Mouse (Mus musculus) T-helper 2 cell (primary cell): ENCODE results near the gene Zbtb20.

Experiments
- in situ Hi-C: fragments of 300-600 bp; cut with MboI, MseI; formaldehyde crosslinking; loops from one replicate; pipeline ENCODE4 v1.15.1; 2025; ENCODE audit warnings: high pct_unique_total_duplicates

The Zbtb20 gene

DNA sequence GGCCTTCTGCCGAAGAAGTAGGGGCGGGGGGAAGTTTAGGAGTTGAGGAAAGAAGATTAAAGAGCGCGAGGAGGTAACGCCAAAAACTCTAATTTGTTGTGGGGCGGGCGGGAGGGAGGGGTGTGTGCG, at the start of gene Zbtb20:
Gene Zbtb20, plus strand, starts transcription at position 30 of the 129 bp plus-strand sequence.
- in situ Hi-C loops: loop anchor here (25.0 kb wide), 1 partner anchor 812 kb away; no protein-coding TSS in a partner anchor

DNA sequence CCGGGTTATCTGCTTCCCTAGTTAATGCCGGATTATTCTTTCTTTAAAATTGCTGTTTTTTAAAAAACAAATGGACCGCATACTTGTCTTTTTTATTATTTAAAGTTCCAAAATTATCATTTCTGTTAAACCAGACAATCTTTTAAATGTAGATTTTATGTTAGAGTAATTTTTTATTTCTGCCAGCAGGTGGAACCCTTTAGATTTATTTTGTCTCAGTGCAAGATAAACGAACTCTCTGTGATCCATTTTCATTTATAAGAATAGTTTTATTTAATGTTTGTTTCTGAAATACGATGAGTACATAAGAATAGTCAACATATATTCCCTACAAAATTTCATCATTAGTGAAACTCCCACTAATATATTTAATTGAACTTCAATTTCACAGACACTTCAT, 39.7 kb upstream of the Zbtb20 start:
- in situ Hi-C loops: loop anchor here (10.0 kb wide), 1 partner anchor 79 kb away; no protein-coding TSS in a partner anchor

DNA sequence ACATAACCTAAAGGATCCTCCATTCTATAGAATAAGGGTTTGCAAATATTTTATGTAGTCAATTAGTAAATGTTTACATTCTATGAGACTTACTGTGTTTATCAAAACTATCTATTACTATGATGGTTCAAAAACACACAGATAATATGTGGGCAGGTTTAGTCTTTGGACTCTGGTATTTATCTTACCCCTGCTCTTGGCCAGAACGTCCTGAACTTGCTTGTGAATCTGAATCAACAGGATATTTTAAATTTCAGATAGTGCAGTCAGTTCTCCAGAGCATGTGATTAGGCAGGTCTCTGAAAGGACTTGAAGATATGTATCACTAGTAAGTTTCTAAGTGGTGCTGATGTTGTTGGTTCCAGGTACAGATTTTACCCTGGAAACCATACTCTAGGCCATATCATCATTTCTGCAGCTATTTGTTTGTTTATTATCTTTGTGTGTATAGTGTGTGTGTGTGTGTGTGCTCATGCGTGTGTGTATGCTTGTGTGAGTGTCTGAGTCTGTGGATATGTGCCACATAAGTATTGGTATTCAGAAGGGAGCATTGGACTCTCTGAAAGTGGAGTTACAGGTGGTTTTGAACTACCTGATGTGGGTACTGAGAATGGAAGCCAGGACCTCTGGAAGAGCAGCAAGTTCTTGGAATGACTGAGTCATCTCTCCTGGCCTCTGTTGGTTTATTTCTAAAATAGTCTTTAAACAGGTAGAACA, 39.1 kb upstream of the Zbtb20 start:
- in situ Hi-C loops: loop anchor here (10.0 kb wide), 1 partner anchor 78 kb away; no protein-coding TSS in a partner anchor

DNA sequence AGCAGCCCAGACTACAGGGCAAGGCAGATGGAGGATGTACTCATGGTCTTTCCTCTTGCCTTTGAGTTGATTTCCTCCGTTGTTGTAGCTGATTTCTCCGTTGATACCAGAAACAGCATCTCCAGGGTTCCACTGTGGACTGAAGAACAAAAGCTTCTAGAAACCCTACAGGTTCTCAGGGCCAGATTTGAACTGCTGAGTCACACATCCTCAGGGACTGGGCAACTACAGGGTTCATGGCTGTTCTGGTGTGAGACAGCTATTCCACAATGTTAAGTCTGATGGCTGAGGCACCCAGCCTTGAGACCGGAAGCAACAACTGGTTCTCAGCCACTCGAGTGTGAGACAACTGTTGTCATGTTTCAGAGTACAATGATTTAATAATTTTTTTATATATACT, 37.5 kb upstream of the Zbtb20 start:
- in situ Hi-C loops: loop anchor here (10.0 kb wide), 1 partner anchor 77 kb away; no protein-coding TSS in a partner anchor

DNA sequence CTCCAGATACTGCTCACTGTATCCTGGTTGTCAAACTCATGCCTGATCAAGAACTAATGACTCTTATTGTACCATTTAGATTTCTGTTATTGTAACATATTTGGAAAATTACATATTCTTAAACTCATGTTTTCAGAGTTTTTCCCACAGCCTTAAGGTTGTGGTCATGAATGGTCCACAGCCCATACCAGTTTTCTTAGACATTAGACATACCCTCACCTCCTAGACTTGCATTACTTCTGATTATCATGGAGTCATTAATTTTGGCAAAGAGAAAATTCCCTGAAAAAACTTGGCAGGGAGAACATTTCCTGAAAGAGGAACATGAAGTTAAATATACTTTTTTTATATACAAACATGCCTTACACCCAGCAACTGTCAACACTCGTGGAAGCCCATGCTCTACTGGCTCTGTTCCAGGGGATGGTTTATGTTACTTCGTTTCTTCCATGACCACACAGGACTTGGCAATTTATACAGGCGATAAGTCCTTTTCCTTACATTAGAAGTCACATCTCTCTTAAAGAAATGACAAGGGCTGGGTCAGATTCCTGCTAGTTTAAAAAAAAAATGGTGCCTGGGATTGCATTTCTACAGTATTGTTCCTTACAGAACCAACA, 18.0 kb upstream of the Zbtb20 start:
- in situ Hi-C loops: no loop called here

DNA sequence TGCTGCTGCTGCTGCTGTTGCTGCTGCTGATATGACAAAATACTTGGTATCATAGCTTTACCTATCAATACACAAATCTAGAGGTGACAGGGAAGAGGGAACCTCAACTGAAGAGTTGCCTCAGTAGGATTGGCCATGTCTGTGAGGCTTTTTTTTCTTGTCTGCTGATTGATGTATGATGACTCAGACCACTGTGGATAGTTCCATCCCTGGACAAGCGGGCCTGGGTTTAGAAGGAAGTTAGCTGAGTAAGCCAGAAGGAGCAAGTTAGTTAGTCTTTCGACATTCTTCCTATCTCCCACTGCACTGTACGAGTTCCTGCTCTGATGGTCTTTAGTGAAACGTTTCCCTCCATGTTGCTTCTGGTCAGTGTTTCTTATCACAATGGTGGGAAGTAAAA, 16.4 kb upstream of the Zbtb20 start:
- in situ Hi-C loops: no loop called here

DNA sequence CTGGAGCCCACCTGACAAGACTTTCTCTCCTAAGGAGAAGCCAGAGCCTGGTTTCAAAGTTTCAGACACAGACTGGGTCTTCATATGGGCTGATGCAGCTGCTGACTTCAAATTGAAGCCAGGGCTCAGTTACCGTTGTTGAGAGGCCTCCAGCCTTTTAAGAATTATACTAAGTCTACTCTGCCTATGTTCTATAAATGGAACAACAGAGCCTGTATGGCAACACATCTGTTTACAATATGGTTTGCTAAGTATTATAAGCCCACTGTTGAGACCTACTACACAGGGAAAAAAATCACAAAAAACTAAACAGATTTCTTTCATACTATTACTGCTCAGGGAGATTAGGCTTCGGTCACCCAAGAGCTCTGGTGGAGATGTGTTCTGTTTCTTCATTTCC, 12.4 kb upstream of the Zbtb20 start:
- in situ Hi-C loops: no loop called here

DNA sequence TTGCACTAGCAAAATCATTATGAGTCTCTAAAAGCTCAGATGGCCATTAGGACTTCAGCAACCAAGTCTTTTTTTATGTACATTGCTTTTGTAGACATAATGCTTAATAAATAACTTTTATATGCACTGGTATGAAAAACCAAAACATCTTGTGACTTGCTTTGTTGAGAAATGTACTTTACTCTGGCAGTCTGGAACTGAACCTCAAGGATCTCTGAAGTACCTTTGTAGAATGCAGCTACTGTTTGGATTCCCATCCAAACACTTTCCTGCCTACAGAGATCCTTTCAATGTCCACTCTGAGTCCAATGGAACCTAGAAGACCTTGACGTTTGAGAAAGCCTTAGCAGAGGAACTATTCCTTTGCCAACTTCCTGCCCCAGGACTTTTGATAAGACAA, 9.6 kb upstream of the Zbtb20 start:
- in situ Hi-C loops: no loop called here

DNA sequence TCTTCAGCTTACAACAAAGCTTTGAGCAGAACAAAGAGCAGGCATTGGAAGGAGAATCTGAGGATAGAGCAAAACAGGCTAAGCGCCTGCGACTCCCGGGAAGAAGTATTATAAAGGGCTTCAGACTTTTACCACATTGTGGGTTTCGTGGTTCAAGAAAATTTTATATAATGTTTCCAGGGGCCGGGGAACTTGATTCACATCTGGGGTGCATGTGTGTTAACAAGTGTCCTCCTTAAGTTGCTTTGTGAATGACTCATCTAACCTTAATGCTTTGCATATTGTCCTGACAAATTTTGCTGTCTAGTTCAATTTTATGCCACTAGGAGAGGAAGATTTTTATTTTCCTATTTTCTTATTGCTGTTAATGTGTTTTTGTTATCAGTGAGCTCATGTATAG, 3.6 kb upstream of the Zbtb20 start:
- in situ Hi-C loops: no loop called here

DNA sequence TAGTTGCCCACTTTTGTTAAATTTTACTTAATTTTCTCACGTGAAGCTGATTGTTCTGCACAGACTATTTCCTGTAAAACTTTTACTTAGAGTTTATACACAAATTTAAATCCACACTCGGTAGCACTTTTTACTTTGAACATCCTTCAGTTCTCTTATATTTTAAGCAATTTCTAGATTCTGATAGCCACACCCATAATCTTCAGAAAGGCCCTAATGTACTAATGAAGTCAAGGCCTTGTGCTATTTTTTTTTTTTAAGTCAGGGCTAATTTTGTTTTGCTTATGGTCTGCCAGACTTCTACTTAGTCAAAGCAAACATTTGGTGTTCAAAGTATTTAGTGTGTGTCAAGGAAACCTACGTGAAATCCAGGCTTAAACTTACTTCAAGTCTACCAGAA, 1.7 kb upstream of the Zbtb20 start:
- in situ Hi-C loops: no loop called here

DNA sequence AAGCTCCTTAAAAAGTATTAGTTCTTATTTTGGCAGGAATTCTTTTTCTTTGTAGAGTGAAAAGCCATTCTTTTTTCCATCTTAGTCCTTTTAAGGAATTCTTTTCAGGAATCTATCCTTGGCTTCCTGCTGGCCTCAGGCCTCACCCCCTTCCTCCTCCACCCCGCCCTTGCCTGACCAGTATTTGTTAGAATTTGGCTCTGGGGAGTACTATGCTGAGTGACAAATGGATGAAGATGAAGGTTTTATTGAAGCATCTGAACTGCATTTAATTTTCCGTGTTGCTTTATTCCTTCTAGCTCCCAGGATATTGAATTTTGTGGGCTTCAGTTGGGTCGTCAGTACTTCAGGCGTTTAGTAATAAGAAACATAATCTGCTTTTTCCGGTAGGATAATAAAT, 1.2 kb upstream of the Zbtb20 start:
- in situ Hi-C loops: no loop called here

DNA sequence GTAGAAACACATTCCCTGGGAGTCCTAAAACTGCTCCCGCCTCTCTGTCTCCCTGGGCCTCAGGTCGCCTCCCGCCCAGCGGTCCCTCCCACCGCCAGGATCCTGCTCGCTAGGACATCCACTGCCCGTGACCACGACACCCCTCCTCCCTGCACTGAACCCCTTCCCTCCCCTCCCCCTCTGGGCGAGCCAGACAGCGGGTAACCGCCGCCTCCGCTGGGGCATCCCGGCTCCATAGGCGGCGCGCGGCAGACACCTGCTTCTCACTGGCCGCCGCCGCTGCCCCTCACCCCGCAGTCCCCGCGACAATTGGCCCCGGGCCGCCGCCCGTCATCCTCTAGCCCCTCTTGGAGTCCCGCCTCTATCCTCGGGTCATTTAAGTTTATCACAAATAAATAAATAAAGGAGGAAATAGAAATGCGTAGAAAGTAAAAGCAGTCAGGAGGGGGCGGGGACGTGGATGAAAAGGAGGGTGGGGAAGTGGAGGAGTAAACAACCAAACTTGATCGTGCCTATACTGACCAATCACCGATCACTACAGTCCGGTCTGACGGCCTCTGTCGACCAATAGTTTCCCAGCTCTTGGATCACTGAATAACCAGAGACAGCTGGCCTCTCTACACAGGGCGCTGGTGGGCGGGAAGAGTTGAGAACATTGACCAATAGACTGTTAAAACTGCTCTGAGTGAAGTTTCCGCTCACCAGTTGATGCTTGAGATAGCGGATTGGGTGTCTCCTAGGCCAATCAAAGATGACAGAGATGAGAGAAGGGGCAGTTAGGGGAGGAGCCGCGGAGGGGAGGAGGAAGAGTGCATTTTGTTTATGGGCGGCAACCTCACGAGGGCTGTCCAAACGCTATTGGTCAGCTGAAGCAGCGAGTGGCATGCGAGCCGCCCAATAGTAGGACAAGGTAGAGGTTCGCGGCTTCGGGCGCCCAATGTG, 500 bp upstream of the Zbtb20 start:
- in situ Hi-C loops: loop anchor here (25.0 kb wide), 1 partner anchor 812 kb away; no protein-coding TSS in a partner anchor

DNA sequence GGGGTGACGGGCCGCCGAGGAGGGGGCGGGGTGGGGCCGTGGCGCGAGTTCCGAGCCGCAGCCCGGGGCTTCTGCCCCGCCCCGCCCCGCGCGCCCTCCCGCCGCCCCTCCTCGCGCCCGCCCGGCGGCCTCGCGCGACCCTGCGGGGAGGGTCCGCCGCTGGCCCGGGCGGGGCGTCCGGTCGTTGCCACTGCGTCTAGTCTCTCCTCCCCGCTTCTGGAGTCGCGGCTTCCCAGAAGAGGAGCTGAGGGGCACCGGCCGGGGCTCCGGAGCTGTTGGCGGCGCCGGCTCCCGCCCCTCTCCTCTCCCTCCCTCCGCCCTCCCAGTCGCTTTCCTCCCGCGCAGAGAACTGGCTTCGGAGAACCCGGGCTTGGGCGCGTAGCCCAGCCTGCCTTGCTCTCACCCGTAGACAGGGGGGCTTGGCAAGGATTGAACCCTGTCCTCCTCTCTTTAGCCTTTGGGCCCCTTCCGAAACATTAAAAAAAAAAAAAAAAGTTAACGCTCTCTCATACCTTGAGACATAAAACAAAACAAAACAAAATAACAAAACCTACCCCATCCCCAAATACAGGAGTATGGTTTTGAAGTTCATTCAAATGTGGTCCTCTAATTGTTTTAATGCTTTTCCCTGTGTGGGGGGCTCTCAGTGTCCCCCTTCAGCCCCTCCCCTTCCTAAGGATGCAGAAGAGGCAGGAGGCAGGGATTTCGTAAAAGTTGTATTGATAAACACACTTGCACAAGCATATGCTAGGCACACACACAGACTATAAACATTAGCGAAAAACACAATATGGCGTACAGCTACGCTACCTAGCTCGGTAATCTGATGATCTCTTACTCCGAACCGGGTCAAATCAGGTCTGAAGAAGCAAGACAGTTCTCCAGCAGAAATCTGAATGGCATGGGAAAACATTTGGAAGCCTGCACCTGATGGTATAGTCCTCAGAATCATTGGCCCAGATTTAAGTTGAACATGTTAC, 630 bp downstream of the Zbtb20 start:
- in situ Hi-C loops: loop anchor here (25.0 kb wide), 1 partner anchor 811 kb away; no protein-coding TSS in a partner anchor

DNA sequence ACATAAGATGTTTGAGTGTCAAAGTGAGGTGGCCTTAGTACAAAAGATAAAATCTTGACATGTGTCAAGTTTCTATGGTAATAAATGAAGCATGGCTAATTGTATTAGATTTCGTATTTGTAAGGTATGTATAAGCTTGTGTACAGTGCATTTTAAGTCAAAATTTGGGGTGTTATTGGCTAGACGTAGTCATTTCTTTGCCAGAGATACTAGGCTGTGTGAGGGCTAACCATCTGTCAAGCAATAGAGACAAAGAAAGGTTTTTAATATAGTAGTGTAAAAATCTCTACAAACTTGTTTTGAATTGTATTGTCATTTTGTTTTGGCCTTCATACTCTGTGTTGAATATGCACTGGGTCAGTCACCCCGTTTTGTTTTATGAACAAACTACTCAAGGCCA, 4.4 kb downstream of the Zbtb20 start:
- in situ Hi-C loops: loop anchor here (25.0 kb wide), 1 partner anchor 807 kb away; no protein-coding TSS in a partner anchor

DNA sequence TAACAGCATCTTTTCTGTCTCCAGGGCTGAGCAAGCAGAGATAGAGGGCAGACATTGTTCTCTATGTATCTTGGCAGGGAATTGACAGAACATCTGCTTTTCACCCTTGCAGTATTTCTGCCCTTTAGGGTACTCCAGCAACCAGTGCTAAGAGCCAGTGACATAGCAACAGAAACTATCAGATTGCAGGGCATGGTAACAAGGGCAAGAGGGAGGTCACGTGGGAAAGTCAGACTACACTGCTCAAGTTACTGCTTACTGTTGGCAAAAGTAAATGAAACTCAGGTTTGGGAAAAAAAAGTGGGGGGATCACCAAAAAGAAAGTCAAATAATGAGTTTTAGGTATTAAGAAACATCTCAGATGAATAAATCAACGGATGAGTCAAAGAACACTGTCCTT, 9.9 kb downstream of the Zbtb20 start:
- in situ Hi-C loops: loop anchor here (25.0 kb wide), 1 partner anchor 802 kb away; no protein-coding TSS in a partner anchor

DNA sequence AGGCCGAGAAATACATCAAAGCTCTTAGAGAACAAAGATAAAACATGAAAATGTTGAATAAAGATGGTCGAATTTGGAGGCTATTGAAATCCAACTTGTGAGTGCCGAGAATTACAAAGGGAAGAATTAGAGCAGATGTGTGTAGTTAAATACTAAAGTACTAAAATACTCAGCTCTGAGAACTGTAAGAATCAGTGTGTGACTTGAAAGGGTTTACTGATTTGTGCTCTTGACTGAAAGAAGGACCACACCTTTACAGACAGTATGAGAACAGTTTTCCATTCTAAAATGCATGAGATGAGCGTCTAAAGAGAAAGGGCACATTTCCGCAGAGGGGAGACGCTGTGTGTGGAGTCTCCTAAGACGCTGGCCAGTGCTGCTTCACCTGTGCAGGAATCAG, 10.3 kb downstream of the Zbtb20 start:
- in situ Hi-C loops: loop anchor here (25.0 kb wide), 1 partner anchor 801 kb away; no protein-coding TSS in a partner anchor

DNA sequence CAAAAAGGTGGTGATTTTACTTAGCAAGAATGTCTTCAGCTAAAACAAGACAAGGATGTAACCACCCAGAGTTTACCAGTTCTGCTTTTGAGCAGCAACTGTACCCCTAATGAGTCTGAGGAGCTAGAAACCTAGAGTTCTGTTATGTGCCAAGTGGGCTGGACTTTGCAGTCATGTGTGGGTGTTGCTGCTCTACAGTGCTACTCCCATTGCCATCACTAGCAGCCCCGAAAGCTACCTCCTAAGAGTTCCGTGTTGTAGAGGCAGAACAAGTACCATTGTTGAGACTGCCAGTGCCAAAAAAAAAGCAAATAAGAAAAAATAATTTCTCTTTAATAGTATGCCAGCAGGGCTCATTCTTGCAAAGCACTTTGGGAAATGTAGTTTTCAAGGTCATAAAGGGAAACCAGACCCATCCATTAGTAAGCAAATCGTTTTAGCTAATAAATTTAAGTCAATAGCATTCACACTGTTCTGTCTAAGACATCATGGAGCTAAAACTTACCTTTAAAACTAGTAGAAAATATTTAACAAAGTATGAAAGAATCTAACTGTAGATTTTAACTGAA, 21.5 kb downstream of the Zbtb20 start:
- in situ Hi-C loops: loop anchor here (25.0 kb wide), 1 partner anchor 790 kb away; no protein-coding TSS in a partner anchor

DNA sequence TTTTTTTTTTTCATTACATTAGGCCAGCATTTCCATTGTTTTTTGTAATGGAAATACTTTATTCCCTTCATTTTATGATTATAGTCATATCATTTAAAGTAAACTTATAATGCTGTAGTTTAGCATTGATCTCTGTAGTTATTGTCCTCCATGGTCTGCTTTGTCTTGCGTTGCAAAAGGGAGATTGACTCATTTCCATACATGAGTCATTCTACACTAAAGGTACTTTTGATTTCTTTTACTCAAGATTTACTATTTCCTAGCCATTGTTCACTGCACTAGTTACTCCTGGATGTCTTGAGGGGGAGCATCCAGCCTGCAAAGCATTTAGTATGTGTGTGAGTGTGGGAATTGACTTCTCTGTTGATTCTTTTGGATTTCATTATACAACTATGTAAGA, 24.6 kb downstream of the Zbtb20 start:
- in situ Hi-C loops: no loop called here

DNA sequence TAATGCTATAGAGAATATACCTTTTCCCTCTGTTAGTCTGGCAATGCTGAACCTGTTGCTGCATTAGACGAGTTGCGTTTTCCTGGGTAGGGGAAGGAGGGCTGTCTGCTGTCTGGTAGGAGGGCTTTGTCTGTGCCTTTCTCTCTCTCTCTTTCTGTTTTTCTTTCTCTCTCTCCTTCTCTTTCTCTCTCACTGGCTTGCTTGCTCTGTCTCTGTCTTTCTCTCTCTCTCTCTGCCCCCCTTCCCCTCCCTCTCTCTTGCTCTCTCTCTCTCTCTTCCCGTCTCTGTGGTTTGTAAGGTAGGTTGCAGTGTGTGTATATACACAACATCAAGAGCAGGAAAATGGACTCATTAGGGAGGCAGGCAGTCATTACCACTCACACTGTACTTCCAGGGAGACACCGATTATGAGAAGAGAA, 31.6 kb downstream of the Zbtb20 start:
- in situ Hi-C loops: no loop called here

DNA sequence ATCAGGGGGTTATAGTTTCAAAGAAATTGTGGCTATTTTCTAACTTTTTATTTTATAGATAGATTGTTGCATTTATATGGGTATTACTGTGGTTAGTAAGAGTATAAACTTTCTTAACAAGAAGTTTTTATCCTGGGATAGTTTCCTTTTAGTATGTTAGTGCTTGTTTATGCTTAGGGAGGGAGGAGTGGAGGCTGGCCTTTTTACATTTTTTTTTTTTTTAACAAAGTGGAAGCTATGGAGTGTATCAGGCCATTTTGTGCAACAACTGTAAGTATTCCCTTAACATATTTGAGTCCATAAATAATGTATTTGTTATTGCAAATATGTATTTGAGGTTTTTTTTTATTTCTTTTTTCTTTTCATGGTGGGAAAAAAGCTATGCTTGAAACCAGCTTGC, 32.7 kb downstream of the Zbtb20 start:
- in situ Hi-C loops: no loop called here

DNA sequence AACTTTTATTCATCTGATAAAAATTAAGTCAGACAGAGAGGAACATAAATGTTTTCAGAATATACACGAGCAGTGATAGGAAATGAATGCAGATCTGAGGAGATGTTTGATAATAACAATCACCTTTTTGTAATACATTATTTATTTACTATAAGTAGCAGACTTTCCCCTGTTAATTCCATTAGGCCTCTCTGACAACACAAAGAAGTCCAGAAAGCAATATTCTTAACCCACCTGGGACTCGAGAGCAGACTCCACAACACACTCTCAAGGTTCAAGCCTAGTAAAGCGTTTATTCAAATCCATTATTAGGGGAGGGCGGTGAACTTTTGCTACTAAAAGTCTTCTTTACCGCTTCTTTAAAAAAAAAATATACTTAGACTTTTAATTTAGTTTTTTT, 33.2 kb downstream of the Zbtb20 start:
- in situ Hi-C loops: no loop called here
